Comparison of ENCODE assay signal across 25 mouse cellular contexts in the genomic region with DNA sequence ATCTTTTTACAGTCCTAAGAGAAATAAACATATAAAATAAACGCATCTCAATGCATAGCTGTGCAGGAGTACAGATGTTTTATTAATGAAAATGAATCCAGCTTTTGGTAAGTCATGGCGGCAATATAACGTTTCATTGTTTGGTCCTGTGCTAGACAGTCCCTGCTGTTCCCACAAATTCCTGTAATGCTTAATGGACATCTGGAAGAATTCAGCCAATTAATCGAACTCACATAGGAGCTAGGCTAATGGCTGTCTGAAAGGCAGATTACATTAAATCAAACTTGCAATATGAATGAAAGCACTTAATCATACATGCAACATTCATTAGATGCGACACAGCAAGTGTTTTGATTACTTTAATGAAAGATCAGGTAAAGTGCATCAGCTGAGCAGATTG. TPM values are rescaled to one million over a fixed set of nuclear protein-coding genes. Genes with fewer than 3 reads are reported as not detected.
"Had no signal": no experiment of that assay in that cellular context is flagged by ENCODE, and none has a peak within 500 bp of the region (broad histone marks: within the 10 kb centered on the region; RNA-seq: fewer than 3 reads in every experiment).

No protein-coding gene starts in this region.

- H3K4me1 ChIP-seq: limb, embryonic 10.5 days; limb, embryonic 13.5 days; liver, embryonic 13.5 days; midbrain, embryonic 15.5 days; stomach, embryonic 15.5 days had no signal

- DNase-seq: kidney, adult 2 months; kidney, postnatal 25 days; layer of hippocampus, adult 9-11 months; liver; liver, embryonic 13.5 days; lung, adult 2 months; lung, postnatal 14 days; lung, postnatal 4 days; retina, postnatal 1 day; right cerebral cortex, postnatal 25 days; spleen, adult 18-20 months; thymus, adult 2 months; thymus, postnatal 14 days; thymus, postnatal 4 days had no signal

- H3K27ac ChIP-seq: kidney, postnatal 0 days; layer of hippocampus, adult 2 months; limb, embryonic 10.5 days; limb, embryonic 13.5 days; liver, embryonic 13.5 days; midbrain, embryonic 15.5 days; stomach, embryonic 15.5 days had no signal

- H3K36me3 ChIP-seq: limb, embryonic 10.5 days; limb, embryonic 13.5 days; liver, embryonic 13.5 days; midbrain, embryonic 15.5 days; stomach, embryonic 15.5 days had no signal

- H3K4me3 ChIP-seq: layer of hippocampus, adult 2 months; limb, embryonic 10.5 days; limb, embryonic 13.5 days; liver, embryonic 13.5 days; midbrain, embryonic 15.5 days; stomach, embryonic 15.5 days had no signal

- H3K9me3 ChIP-seq: limb, embryonic 10.5 days; liver, embryonic 13.5 days; midbrain, embryonic 15.5 days; stomach, embryonic 15.5 days had no signal

- ATAC-seq: midbrain, embryonic 15.5 days had no signal

- H3K9ac ChIP-seq: limb, embryonic 13.5 days; liver, embryonic 13.5 days; midbrain, embryonic 15.5 days; stomach, embryonic 15.5 days had no signal

- H3K27me3 ChIP-seq: limb, embryonic 13.5 days; liver, embryonic 13.5 days; midbrain, embryonic 15.5 days; stomach, embryonic 15.5 days had no signal

- H3K4me2 ChIP-seq: limb, embryonic 13.5 days; liver, embryonic 13.5 days; midbrain, embryonic 11.5 days; midbrain, embryonic 15.5 days; stomach, embryonic 15.5 days had no signal

RNA-seq across cellular contexts. Expression of a gene that starts 1.8 kb away (rescaled TPM):
- polyA plus RNA-seq: kidney, embryonic 14.5 days; kidney, postnatal 0 days; limb, embryonic 10.5 days; limb, embryonic 13.5 days; liver, embryonic 13.5 days; liver, embryonic 16.5 days; lung, adult 2 months; lung, embryonic 16.5 days; midbrain, embryonic 11.5 days; midbrain, embryonic 15.5 days had no signal

RNA-seq across cellular contexts. Expression of a gene that starts 32.4 kb away (rescaled TPM):
- polyA plus RNA-seq: large intestine, adult 2 months; liver, embryonic 13.5 days; liver, embryonic 16.5 days; lung, adult 2 months had no signal
